Mouse (Mus musculus) lung, postnatal 0 days (tissue): Measurements from ENCODE around the gene Zpr1. TPM values are rescaled to one million over a fixed set of nuclear protein-coding genes. Genes with fewer than 3 reads are reported as not detected.
A peak's percentile ranks its signal among the peaks of the same experiment; 100 is the strongest.
"Not testable (repeated sequence)": the region's sequence is repeated elsewhere in the genome, so short reads cannot be mapped to it uniquely, and the experiment has no call there.

ENCODE experiments used
- ATAC-seq: fragments of 200-750 bp; cut with Nextera tagmentation; 2 replicates; pipeline ENCODE4 v1.8.0; 2017; ENCODE audit warnings: moderate library complexity
- DNase-seq: peaks from one replicate; pipeline ENCODE4 v3.0.0-alpha.2; 2016; ENCODE audit warnings: low spot score
- H3K27ac ChIP-seq: fragments of 300-500 bp; sonication (generic); 2 replicates; pipeline ENCODE4 v1.5.1; 2014; ENCODE audit warnings: antibody characterized with exemption, mild to moderate bottlenecking, low read length, mixed read lengths
- H3K27me3 ChIP-seq: fragments of 300-500 bp; sonication (generic); replicated peaks from 2 replicates; pipeline ENCODE4 v1.6.1; 2014; ENCODE audit warnings: low read length, mixed read lengths; ENCODE audit not compliant: insufficient read depth
- H3K36me3 ChIP-seq: fragments of 300-500 bp; sonication (generic); 2 replicates; pipeline ENCODE4 v1.6.1; 2014; ENCODE audit warnings: low read length, mixed read lengths; ENCODE audit not compliant: insufficient read depth
- H3K4me1 ChIP-seq: fragments of 300-500 bp; sonication (generic); 2 replicates; pipeline ENCODE4 v1.6.1; 2014; ENCODE audit warnings: antibody characterized with exemption, low read depth, low read length, mixed read lengths; ENCODE audit not compliant: insufficient read depth
- H3K4me2 ChIP-seq: fragments of 300-500 bp; sonication (generic); replicated peaks from 2 replicates; pipeline ENCODE4 v1.6.1; 2014; ENCODE audit warnings: low read depth, mild to moderate bottlenecking, low read length, moderate library complexity, mixed read lengths
- H3K4me3 ChIP-seq: fragments of 300-500 bp; sonication (generic); 2 replicates; pipeline ENCODE4 v1.5.1; 2014; ENCODE audit warnings: low read depth, low read length
- H3K9ac ChIP-seq: fragments of 300-500 bp; sonication (generic); replicated peaks from 2 replicates; pipeline ENCODE4 v1.6.1; 2014; ENCODE audit warnings: low read depth, mild to moderate bottlenecking
- H3K9me3 ChIP-seq: fragments of 300-500 bp; sonication (generic); 2 replicates; pipeline ENCODE4 v1.6.1; 2016; ENCODE audit warnings: low read length, mixed read lengths
- CTCF ChIP-seq: IDR thresholded peaks from 2 replicates; pipeline ENCODE4 v1.5.1; 2016; ENCODE audit warnings: antibody characterized with exemption, mild to moderate bottlenecking
- EP300 ChIP-seq: IDR thresholded peaks from 2 replicates; pipeline ENCODE4 v1.6.1; 2016; ENCODE audit warnings: antibody characterized with exemption, mild to moderate bottlenecking, control low read depth
- WGBS: fragments of 180-500 bp; shearing (Covaris S2); extraction: QIAGEN DNeasy Blood & Tissue Kit; methylation state at CpG from one replicate; pipeline ENCODE4 v1.1.7; 2014; 5-methylcytosine and 5-hydroxymethylcytosine counted together
- polyA plus RNA-seq: library from polyadenylated mRNA; unstranded; fragments of >200 nt; fragmentation: Nextera tagmentation; extraction: Ambion mirVana; gene quantifications from 2 replicates; pipeline ENCODE4 v1.2.1, GENCODE M21; 2015

Gene Zpr1
- polyA plus RNA-seq, 1 experiment from 2014 or later, result 27.5 TPM

- no peaks in the 10 kb centered on the region for H3K27me3 ChIP-seq
- H3K36me3 ChIP-seq, result no peaks in the 10 kb centered on the region
- no peaks in the 10 kb centered on the region for H3K4me1 ChIP-seq
- DNase-seq (peak; percentile 35), ATAC-seq (no peak)
- H3K9ac ChIP-seq, result no peak overlapping the region
- no peaks in the 10 kb centered on the region for H3K9me3 ChIP-seq
- no peak overlapping the region for H3K4me2 ChIP-seq
- H3K4me3 ChIP-seq, result no peak overlapping the region
- 10% methylated on average over 7 of the region's 7 CpGs for WGBS
- no peak overlapping the region for H3K27ac ChIP-seq
- TF ChIP-seq CTCF (peak; percentile 61), EP300 (no peak)
These were observed 36.3 kb downstream of the Zpr1 start for GRCm38 (mm10) chr9:46309121-46309520.

DNA sequence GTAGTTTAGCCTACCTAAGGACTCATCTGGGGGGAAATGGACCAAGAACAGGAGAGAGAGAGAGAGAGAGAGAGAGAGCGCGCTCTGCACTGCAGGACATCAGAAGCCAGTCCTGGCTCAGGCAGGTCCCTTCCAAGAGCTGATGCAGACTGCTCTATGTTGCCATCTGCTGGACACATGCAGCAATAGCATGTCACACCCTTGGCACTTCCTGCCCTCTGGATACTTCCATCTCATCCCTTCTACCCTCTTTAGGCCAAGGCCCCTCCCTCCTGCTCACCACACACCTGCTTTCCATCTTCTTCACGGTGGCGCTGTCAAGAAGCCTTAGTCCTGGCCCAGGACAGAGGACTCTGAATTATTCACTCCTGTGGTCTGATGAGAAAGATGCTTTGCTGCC, 41.6 kb downstream of the Zpr1 start:
- WGBS, result 3% methylated on average over 4 of the region's 4 CpGs
- Histone ChIP-seq H3K36me3 (no peaks in the 10 kb centered on the region), H3K9me3 (no peaks in the 10 kb centered on the region), H3K27ac (no peak overlapping the region), H3K4me1 (no peaks in the 10 kb centered on the region), H3K4me2 (no peak overlapping the region), H3K9ac (no peak overlapping the region), H3K27me3 (no peaks in the 10 kb centered on the region), H3K4me3 (no peak overlapping the region)
- TF ChIP-seq CTCF, result peak; percentile 97
- TF ChIP-seq EP300, result no peak
- ATAC-seq (peak; percentile 48), DNase-seq (peak; percentile 78)

GRCm38 (mm10) chr9:46314921-46315320, 42.1 kb downstream of the Zpr1 start:
- no peak for DNase-seq
- no peak overlapping the region for H3K4me2 ChIP-seq
- H3K4me1 ChIP-seq, result no peaks in the 10 kb centered on the region
- ATAC-seq, result no peak
- TF ChIP-seq EP300 (no peak), CTCF (no peak)
- no peak overlapping the region for H3K9ac ChIP-seq
- WGBS, result 34% methylated on average over 2 of the region's 2 CpGs
- no peaks in the 10 kb centered on the region for H3K36me3 ChIP-seq
- no peaks in the 10 kb centered on the region for H3K9me3 ChIP-seq
- H3K27ac ChIP-seq, result no peak overlapping the region
- no peak overlapping the region for H3K4me3 ChIP-seq
- H3K27me3 ChIP-seq, result no peaks in the 10 kb centered on the region

DNA sequence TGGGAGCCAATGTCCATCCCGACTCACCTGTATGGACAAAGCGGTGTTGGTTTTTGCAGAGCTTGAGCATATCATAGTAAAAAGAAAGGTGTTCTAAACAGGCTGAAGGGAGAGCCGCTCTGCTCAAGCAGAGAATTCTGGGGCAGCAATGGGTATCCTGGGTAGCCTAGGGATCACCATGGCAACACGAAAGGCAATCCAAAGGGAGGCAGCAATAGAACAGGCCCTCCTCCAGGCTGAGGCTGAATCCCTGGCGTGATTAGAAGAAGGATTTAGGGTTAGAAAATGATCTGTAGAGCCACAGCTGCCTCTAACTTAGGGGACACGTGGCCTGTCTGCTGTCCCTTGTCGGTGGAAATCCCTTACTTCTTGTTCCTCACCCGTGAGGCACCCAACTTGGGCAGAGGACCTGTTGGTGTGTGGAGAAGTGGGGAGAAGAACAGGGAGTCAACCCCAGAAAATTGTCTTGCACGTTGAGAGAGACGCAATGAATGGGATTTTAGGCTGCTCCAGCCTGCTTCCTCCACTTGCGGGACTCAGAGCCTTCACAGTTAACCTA, 43.0 kb downstream of the Zpr1 start:
- 61% methylated on average over 11 of the region's 11 CpGs for WGBS
- Histone ChIP-seq H3K4me1 (no peaks in the 10 kb centered on the region), H3K9me3 (no peaks in the 10 kb centered on the region), H3K27ac (no peak overlapping the region), H3K4me3 (no peak overlapping the region), H3K27me3 (no peaks in the 10 kb centered on the region), H3K9ac (no peak overlapping the region), H3K36me3 (no peaks in the 10 kb centered on the region), H3K4me2 (no peak overlapping the region)
- no peak for DNase-seq
- ATAC-seq, result no peak
- TF ChIP-seq EP300, result no peak
- TF ChIP-seq CTCF, result no peak

DNA sequence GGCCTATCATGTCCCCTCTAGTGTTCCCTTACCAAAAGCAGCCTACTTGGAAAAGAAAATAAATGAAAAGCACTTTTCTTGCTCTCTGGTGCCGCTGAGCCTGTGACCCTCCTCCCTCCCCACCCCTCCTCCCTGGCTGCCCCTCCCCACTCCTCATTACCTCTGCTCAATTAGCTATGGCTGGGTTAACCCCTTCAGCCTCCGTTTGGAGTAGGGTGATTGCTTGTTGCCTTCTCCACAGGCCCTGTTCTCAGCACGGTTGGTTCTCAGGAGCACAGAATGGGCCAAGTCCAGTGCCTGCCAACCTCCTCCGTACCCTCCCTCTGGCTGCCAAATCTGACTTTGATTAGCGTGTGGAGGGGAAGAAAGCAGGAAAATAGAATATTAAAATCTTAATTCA, 43.5 kb downstream of the Zpr1 start:
- Histone ChIP-seq H3K9ac (no peak overlapping the region), H3K4me2 (no peak overlapping the region), H3K36me3 (no peaks in the 10 kb centered on the region), H3K27ac (no peak overlapping the region), H3K4me1 (no peaks in the 10 kb centered on the region), H3K4me3 (no peak overlapping the region), H3K27me3 (no peaks in the 10 kb centered on the region), H3K9me3 (no peaks in the 10 kb centered on the region)
- 31% methylated on average over 5 of the region's 5 CpGs for WGBS
- no peak for DNase-seq
- no peak for ATAC-seq
- TF ChIP-seq CTCF (no peak), EP300 (no peak)

DNA sequence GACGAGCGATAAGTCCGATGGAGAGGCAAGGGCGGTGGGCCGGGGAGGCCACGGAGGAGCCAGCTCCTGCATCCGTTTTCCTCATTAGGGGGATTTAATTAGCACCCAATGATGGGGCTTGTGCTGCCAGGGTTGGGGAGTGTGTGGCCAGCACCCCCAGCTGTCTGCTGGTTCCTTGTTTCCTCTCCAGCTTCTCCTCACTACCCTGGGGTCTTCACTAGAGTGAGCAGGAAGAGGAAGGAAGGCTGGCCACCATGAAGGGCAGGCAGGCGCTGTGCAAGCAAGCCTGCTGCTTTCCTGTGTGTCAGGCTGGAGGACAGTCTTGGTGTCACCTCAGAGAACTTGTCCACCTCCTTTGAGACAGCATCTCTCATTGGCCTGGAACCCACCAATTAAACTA, 44.0 kb downstream of the Zpr1 start:
- no peaks in the 10 kb centered on the region for H3K27me3 ChIP-seq
- no peaks in the 10 kb centered on the region for H3K4me1 ChIP-seq
- H3K4me2 ChIP-seq, result no peak overlapping the region
- DNase-seq (no peak), ATAC-seq (no peak)
- H3K9me3 ChIP-seq, result no peaks in the 10 kb centered on the region
- H3K9ac ChIP-seq, result no peak overlapping the region
- TF ChIP-seq CTCF (no peak), EP300 (no peak)
- H3K36me3 ChIP-seq, result no peaks in the 10 kb centered on the region
- no peak overlapping the region for H3K27ac ChIP-seq
- 55% methylated on average over 8 of the region's 8 CpGs for WGBS
- H3K4me3 ChIP-seq, result no peak overlapping the region

GRCm38 (mm10) chr9:46317957-46318356, 45.1 kb downstream of the Zpr1 start:
- Histone ChIP-seq H3K27ac (no peak overlapping the region), H3K4me1 (no peaks in the 10 kb centered on the region), H3K27me3 (no peaks in the 10 kb centered on the region), H3K36me3 (no peaks in the 10 kb centered on the region), H3K4me2 (no peak overlapping the region), H3K9ac (no peak overlapping the region), H3K9me3 (no peaks in the 10 kb centered on the region), H3K4me3 (no peak overlapping the region)
- TF ChIP-seq CTCF (no peak), EP300 (no peak)
- WGBS, result 92% methylated on average over 3 of the region's 3 CpGs
- ATAC-seq (no peak), DNase-seq (no peak)

DNA sequence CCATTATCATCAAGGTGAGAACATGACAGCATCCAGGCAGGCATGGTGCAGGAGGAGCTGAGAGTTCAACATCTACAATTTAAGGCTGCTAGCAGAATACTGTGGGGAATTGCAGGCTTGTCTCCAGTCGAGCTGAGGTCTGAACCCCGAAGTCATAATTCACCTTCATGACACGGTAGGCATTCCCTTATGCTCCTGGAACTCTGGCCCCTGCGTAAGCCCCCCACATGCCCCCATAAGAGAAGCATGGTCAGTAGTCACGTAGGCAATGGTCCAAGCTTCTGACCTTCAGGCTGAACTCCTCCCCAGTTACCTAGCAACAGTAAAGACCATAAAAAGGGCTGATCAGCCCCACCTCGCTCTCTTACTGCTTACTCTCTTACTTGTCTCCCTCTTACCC, 47.0 kb downstream of the Zpr1 start, which contains the start of gene 4931429L15Rik:
TSS of gene 4931429L15Rik (minus strand) at position 101 of the 400 bp plus-strand sequence.
- H3K36me3 ChIP-seq, H3K9ac ChIP-seq, H3K27ac ChIP-seq, H3K4me3 ChIP-seq, H3K4me2 ChIP-seq, H3K9me3 ChIP-seq, DNase-seq, H3K27me3 ChIP-seq, H3K4me1 ChIP-seq, ATAC-seq: not testable (repeated sequence)
- 81% methylated on average over 6 of the region's 6 CpGs for WGBS
